Mouse (Mus musculus) cortical plate, adult 2 months (tissue): ENCODE measurements around the gene Trit1.

Experiments
- CTCF ChIP-seq: fragments of 200-500 bp; IDR thresholded peaks from 2 replicates; pipeline ENCODE4 v1.5.1; 2011; ENCODE audit warnings: mild to moderate bottlenecking, control low read depth, low read length; ENCODE audit not compliant: insufficient read depth; ENCODE audit errors: extremely low read depth
- POLR2A ChIP-seq: fragments of 200-500 bp; IDR thresholded peaks from 2 replicates; pipeline ENCODE4 v1.6.1; 2011; ENCODE audit warnings: mild to moderate bottlenecking, low read length, control low read depth; ENCODE audit not compliant: insufficient read depth; ENCODE audit errors: extremely low read depth

DNA sequence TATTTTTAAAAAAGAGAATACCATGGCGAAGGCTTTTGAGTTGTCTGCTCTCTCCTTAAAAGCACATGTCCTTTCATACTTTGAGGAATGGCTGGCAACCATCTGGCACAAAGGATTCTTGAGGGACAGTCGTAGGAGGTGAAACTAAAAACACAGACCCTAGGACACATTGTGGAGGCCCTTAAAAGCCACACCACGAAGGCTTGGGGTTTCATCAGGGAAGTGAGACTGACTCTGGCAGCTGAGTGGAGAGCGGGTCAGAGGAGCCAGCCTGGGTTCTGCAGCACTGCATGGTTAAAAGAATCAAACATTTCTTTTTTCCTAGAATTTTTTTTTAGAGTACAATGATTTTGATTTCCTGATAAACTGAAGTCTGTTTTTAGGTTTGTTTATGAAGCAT lies 10.2 kb downstream of the Trit1 start:
- TF ChIP-seq CTCF (no peak), POLR2A (no peak)
